ENCODE assay signal across 8 mouse cellular contexts in genomic region chr2:131351968-131352746, GRCm38 (mm10). TPM values are rescaled to one million over a fixed set of nuclear protein-coding genes. Genes with fewer than 3 reads are reported as not detected.
DNase-seq lines count a peak whose midpoint lies in the region; ATAC-seq lines count a peak whose summit lies in the region.

No protein-coding gene starts in this region.

- no peaks in the 10 kb centered on the region for H3K36me3 ChIP-seq in heart, embryonic 14.5 days (ENCODE audit: control insufficient read depth, insufficient read depth, low read length)
- H3K36me3 ChIP-seq in hindbrain, embryonic 12.5 days: no peaks in the 10 kb centered on the region
- no peaks in the 10 kb centered on the region for H3K36me3 ChIP-seq in megakaryocyte, embryonic 14.5 days (replicated peaks; ENCODE audit: low read length)

- peak overlapping the region; percentile 77 to 83 for H3K4me3 ChIP-seq in heart, embryonic 14.5 days (ENCODE audit: control insufficient read depth in 1 of 2, insufficient read depth in 1 of 2, low read depth in 1 of 2, low read length in 2 of 2)
- H3K4me3 ChIP-seq in hindbrain, embryonic 12.5 days: peak overlapping the region; percentile 78
- H3K4me3 ChIP-seq in megakaryocyte, embryonic 14.5 days (replicated peaks): peak overlapping the region; percentile 97

- no peak; the same call in none of the 2 replicates for ATAC-seq in heart, embryonic 14.5 days (ENCODE audit: insufficient number of reproducible peaks, insufficient read depth, low FRiP score, low read depth)
- ATAC-seq in CD4-positive, CD25-positive, alpha-beta regulatory T cell, adult 4 months: peak; percentile 38
- peak; percentile 81 for ATAC-seq in hindbrain, embryonic 12.5 days (ENCODE audit: low FRiP score)

- under 1% methylated on average over 46 of the region's 51 CpGs for WGBS in heart, embryonic 14.5 days
- under 1% methylated on average over 51 of the region's 51 CpGs for WGBS in hindbrain, embryonic 12.5 days

- H3K4me2 ChIP-seq in heart, embryonic 14.5 days (ENCODE audit: low read length): peak overlapping the region; percentile 81
- H3K4me2 ChIP-seq in hindbrain, embryonic 12.5 days (replicated peaks): peak overlapping the region; percentile 66

- peaks cover 2 to 13% of the 10 kb centered on the region in 2 experiments; a peak in 3 of 4 replicates for H3K4me1 ChIP-seq in heart, embryonic 14.5 days (ENCODE audit: control insufficient read depth in 2 of 2, insufficient read depth in 2 of 2, low read length in 2 of 2)
- H3K4me1 ChIP-seq in hindbrain, embryonic 12.5 days: peaks cover 19% of the 10 kb centered on the region
- H3K4me1 ChIP-seq in megakaryocyte, embryonic 14.5 days: peaks cover 64% of the 10 kb centered on the region

- DNase-seq in heart, adult 11 months: no peak
- peak; percentile 10 for DNase-seq in brain, embryonic 18.5 days (ENCODE audit: low read depth, low spot score)
- DNase-seq in ovary, postnatal 10 days (ENCODE audit: low spot score): no peak
- DNase-seq in cerebellum, adult 11-12 months: no peak

- H3K27ac ChIP-seq in heart, embryonic 14.5 days (replicated peaks in 1 of 2; ENCODE audit: control insufficient read depth in 1 of 2, insufficient read depth in 1 of 2, low read depth in 2 of 2, low read length in 2 of 2): peak overlapping the region; percentile 42 to 84; a peak in 2 of 4 replicates
- H3K27ac ChIP-seq in hindbrain, embryonic 12.5 days: peak overlapping the region; percentile 97

- H3K9ac ChIP-seq in heart, embryonic 14.5 days (ENCODE audit: low read length): peak overlapping the region; percentile 88
- H3K9ac ChIP-seq in hindbrain, embryonic 12.5 days: peak overlapping the region; percentile 94

- H3K27me3 ChIP-seq in heart, embryonic 14.5 days (ENCODE audit: control insufficient read depth, insufficient read depth, low read length): no peaks in the 10 kb centered on the region
- H3K27me3 ChIP-seq in hindbrain, embryonic 12.5 days: no peaks in the 10 kb centered on the region
- no peaks in the 10 kb centered on the region for H3K27me3 ChIP-seq in megakaryocyte, embryonic 14.5 days (replicated peaks)

- no peaks in the 10 kb centered on the region for H3K9me3 ChIP-seq in heart, embryonic 14.5 days (ENCODE audit: control insufficient read depth, low read length)
- no peaks in the 10 kb centered on the region for H3K9me3 ChIP-seq in hindbrain, embryonic 12.5 days (replicated peaks)
- no peaks in the 10 kb centered on the region for H3K9me3 ChIP-seq in megakaryocyte, embryonic 14.5 days

RNA-seq across cellular contexts. Expression of gene Rnf24, which starts 0.5 kb away (rescaled TPM):
- polyA plus RNA-seq in heart, embryonic 14.5 days (2014; fragmentation: Nextera tagmentation; extraction: Ambion mirVana): 2.0 and 2.6 TPM in 2 replicates
- polyA plus RNA-seq in CD4-positive, CD25-positive, alpha-beta regulatory T cell, adult 4 months (2017; shearing (Covaris generic)): 1 to 10 TPM in 1 of 2 experiments, under 1 TPM in 1; 0.76 to 1.5 TPM
- 19.1 and 22.8 TPM in 2 replicates for polyA plus RNA-seq in hindbrain, embryonic 12.5 days (2016; fragmentation: Nextera tagmentation; extraction: Ambion mirVana)
- polyA plus RNA-seq in megakaryocyte, embryonic 14.5 days (2012; ENCODE audit: insufficient read depth, low replicate concordance): 0.15 and 7.5 TPM in 2 replicates
